Mouse (Mus musculus): Measurements from ENCODE around the gene Plin3. TPM values are rescaled to one million over a fixed set of nuclear protein-coding genes. Genes with fewer than 3 reads are reported as not detected.
A peak's percentile ranks its signal among the peaks of the same experiment; 100 is the strongest.

The Plin3 gene
- total and polyA plus RNA-seq, 2 experiments: 21.5 to 23.0 TPM

- peaks cover 13% of the 10 kb centered on the region for H3K4me1 ChIP-seq (ENCODE audit: control insufficient read depth, insufficient read depth, low read length)
Measured at GRCm38 (mm10) chr17:56324419-56324818, 31.7 kb upstream of the Plin3 start.

DNA sequence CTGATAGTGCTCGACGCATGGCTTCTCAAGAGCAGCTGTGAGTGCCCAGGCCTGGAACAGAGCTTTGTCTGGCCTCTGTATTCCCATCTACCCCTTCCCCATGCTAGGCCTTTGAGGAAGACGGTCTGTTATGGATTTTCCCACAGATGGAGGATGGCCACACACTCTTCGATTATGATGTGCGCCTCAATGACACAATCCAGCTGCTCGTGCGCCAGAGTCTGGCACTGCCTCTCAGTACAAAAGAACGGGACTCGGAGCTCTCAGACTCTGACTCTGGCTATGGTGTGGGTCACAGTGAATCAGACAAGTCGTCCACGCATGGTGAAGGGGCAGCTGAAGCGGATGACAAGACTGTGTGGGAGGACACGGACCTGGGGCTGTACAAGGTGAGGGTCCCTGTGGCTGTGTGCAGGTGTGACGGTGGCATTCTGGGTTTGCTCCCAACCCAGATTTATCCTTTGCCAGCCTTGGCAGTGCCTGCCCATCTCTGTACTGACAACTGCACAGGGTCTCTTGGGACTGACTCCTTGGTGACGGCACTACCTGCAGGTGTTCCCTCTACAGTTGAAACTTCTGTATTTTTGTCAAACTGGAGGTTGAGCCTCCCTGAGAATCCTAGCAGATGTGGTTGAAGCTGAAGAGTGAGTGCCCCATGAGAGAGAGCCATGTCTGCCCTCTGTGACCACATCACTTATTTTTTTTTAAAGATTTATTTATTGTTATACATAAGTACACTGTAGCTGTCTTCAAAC lies 16.7 kb upstream of the Plin3 start:
- Histone ChIP-seq H3K4me3 (ENCODE audit: insufficient read depth, low read depth, low read length) (no peak overlapping the region), H3K79me2 (ENCODE audit: control insufficient read depth, insufficient read depth, low read length) (no peaks in the 10 kb centered on the region), H3K36me3 (ENCODE audit: control insufficient read depth, insufficient read depth, low read length) (no peaks in the 10 kb centered on the region), H3K4me1 (ENCODE audit: control insufficient read depth, insufficient read depth, low read length) (0 out of 2 replicates have a peak, but pooled peaks cover 3% of the 10 kb centered on the region), H3K27me3 (ENCODE audit: control insufficient read depth, insufficient read depth, low read length) (no peaks in the 10 kb centered on the region), H3K27ac (replicated peaks; ENCODE audit: insufficient read depth, low read depth, low read length) (no peak overlapping the region), H3K9ac (ENCODE audit: low read depth, low read length) (no peak overlapping the region)
- 94% methylated on average over 15 of the region's 15 CpGs for WGBS
- TF ChIP-seq POLR2A (IDR thresholded peaks at IDR 0.05; ENCODE audit: extremely low read depth, insufficient read depth, low read length) (no peak), CTCF (IDR thresholded peaks at IDR 0.05; ENCODE audit: low read depth, low read length) (no peak)
- DNase-seq (ENCODE audit: extremely low read depth, low read depth, low spot score): no peak

More at GRCm38 (mm10) chr17:56324419-56324818, 31.7 kb upstream of the Plin3 start:
- TF ChIP-seq CTCF (IDR thresholded peaks at IDR 0.05; ENCODE audit: low read depth, low read length) (no peak), POLR2A (IDR thresholded peaks at IDR 0.05; ENCODE audit: extremely low read depth, insufficient read depth, low read length) (no peak)
- no peaks in the 10 kb centered on the region for H3K36me3 ChIP-seq (ENCODE audit: control insufficient read depth, insufficient read depth, low read length)
- H3K27me3 ChIP-seq (ENCODE audit: control insufficient read depth, insufficient read depth, low read length): no peaks in the 10 kb centered on the region
- no peak overlapping the region for H3K27ac ChIP-seq (replicated peaks; ENCODE audit: insufficient read depth, low read depth, low read length)
- WGBS: 87% methylated on average over 3 of the region's 3 CpGs
- no peak overlapping the region for H3K9ac ChIP-seq (ENCODE audit: low read depth, low read length)
- no peak overlapping the region for H3K4me3 ChIP-seq (ENCODE audit: insufficient read depth, low read depth, low read length)
- H3K79me2 ChIP-seq (ENCODE audit: control insufficient read depth, insufficient read depth, low read length): peaks cover 23% of the 10 kb centered on the region
- no peak for DNase-seq (ENCODE audit: extremely low read depth, low read depth, low spot score)

GRCm38 (mm10) chr17:56308088-56308487 lies 15.4 kb upstream of the Plin3 start:
- Histone ChIP-seq H3K9ac (ENCODE audit: low read depth, low read length) (no peak overlapping the region), H3K36me3 (ENCODE audit: control insufficient read depth, insufficient read depth, low read length) (no peaks in the 10 kb centered on the region), H3K4me1 (ENCODE audit: control insufficient read depth, insufficient read depth, low read length) (0 out of 2 replicates have a peak, but pooled peaks cover 6% of the 10 kb centered on the region), H3K27me3 (ENCODE audit: control insufficient read depth, insufficient read depth, low read length) (no peaks in the 10 kb centered on the region), H3K79me2 (ENCODE audit: control insufficient read depth, insufficient read depth, low read length) (no peaks in the 10 kb centered on the region), H3K4me3 (ENCODE audit: insufficient read depth, low read depth, low read length) (no peak overlapping the region), H3K27ac (replicated peaks; ENCODE audit: insufficient read depth, low read depth, low read length) (no peak overlapping the region)
- 96% methylated on average over 6 of the region's 6 CpGs for WGBS
- no peak for TF ChIP-seq POLR2A (IDR thresholded peaks at IDR 0.05; ENCODE audit: extremely low read depth, insufficient read depth, low read length)
- no peak for TF ChIP-seq CTCF (IDR thresholded peaks at IDR 0.05; ENCODE audit: low read depth, low read length)
- no peak for DNase-seq (ENCODE audit: extremely low read depth, low read depth, low spot score)

- H3K9ac ChIP-seq (ENCODE audit: low read depth, low read length): no peak overlapping the region
- no peaks in the 10 kb centered on the region for H3K27me3 ChIP-seq (ENCODE audit: control insufficient read depth, insufficient read depth, low read length)
- WGBS: 62% methylated on average over 8 of the region's 8 CpGs
- 0 out of 2 replicates have a peak, but pooled peaks cover 6% of the 10 kb centered on the region for H3K4me1 ChIP-seq (ENCODE audit: control insufficient read depth, insufficient read depth, low read length)
- H3K79me2 ChIP-seq (ENCODE audit: control insufficient read depth, insufficient read depth, low read length): no peaks in the 10 kb centered on the region
- H3K36me3 ChIP-seq (ENCODE audit: control insufficient read depth, insufficient read depth, low read length): no peaks in the 10 kb centered on the region
- H3K27ac ChIP-seq (replicated peaks; ENCODE audit: insufficient read depth, low read depth, low read length): no peak overlapping the region
- H3K4me3 ChIP-seq (ENCODE audit: insufficient read depth, low read depth, low read length): no peak overlapping the region
- DNase-seq (ENCODE audit: extremely low read depth, low read depth, low spot score): no peak
- no peak for TF ChIP-seq POLR2A (IDR thresholded peaks at IDR 0.05; ENCODE audit: extremely low read depth, insufficient read depth, low read length)
- TF ChIP-seq CTCF (IDR thresholded peaks at IDR 0.05; ENCODE audit: low read depth, low read length): peak; percentile 69
Measured at GRCm38 (mm10) chr17:56305826-56306225, 13.2 kb upstream of the Plin3 start.

DNA sequence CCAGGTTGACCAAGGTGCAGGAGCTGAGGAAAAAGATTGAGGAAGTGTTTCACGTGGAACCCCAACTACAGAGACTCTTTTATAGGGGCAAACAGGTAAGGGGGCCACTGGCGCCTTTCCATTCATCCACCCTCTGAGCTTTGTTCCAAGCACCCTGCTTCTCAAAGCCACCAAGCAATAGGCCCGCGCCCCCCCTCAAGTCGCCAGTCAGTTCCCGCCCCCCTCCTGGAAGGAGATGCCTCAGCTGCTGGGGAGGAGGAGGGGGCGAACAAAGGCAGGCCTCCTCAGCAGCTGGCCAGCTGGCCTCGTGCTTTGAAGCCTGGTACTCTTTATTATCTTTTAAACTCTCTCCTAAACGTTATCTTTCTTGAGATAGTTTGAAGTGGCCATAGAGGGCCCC lies 12.5 kb upstream of the Plin3 start:
- H3K36me3 ChIP-seq (ENCODE audit: control insufficient read depth, insufficient read depth, low read length): no peaks in the 10 kb centered on the region
- no peaks in the 10 kb centered on the region for H3K27me3 ChIP-seq (ENCODE audit: control insufficient read depth, insufficient read depth, low read length)
- no peak for DNase-seq (ENCODE audit: extremely low read depth, low read depth, low spot score)
- H3K79me2 ChIP-seq (ENCODE audit: control insufficient read depth, insufficient read depth, low read length): no peaks in the 10 kb centered on the region
- no peak overlapping the region for H3K4me3 ChIP-seq (ENCODE audit: insufficient read depth, low read depth, low read length)
- no peak overlapping the region for H3K9ac ChIP-seq (ENCODE audit: low read depth, low read length)
- H3K27ac ChIP-seq (replicated peaks; ENCODE audit: insufficient read depth, low read depth, low read length): no peak overlapping the region
- TF ChIP-seq CTCF (IDR thresholded peaks at IDR 0.05; ENCODE audit: low read depth, low read length) (no peak), POLR2A (IDR thresholded peaks at IDR 0.05; ENCODE audit: extremely low read depth, insufficient read depth, low read length) (no peak)
- 73% methylated on average over 9 of the region's 9 CpGs for WGBS
- 0 out of 2 replicates have a peak, but pooled peaks cover 6% of the 10 kb centered on the region for H3K4me1 ChIP-seq (ENCODE audit: control insufficient read depth, insufficient read depth, low read length)

- WGBS: 42% methylated on average over 11 of the region's 11 CpGs
- Histone ChIP-seq H3K4me1 (ENCODE audit: control insufficient read depth, insufficient read depth, low read length) (0 out of 2 replicates have a peak, but pooled peaks cover 6% of the 10 kb centered on the region), H3K79me2 (ENCODE audit: control insufficient read depth, insufficient read depth, low read length) (no peaks in the 10 kb centered on the region), H3K9ac (ENCODE audit: low read depth, low read length) (no peak overlapping the region), H3K36me3 (ENCODE audit: control insufficient read depth, insufficient read depth, low read length) (no peaks in the 10 kb centered on the region), H3K27ac (replicated peaks; ENCODE audit: insufficient read depth, low read depth, low read length) (no peak overlapping the region), H3K27me3 (ENCODE audit: control insufficient read depth, insufficient read depth, low read length) (no peaks in the 10 kb centered on the region), H3K4me3 (ENCODE audit: insufficient read depth, low read depth, low read length) (peak overlapping the region; percentile 56; the same call in 1 of the 2 replicates)
- TF ChIP-seq CTCF (IDR thresholded peaks at IDR 0.05; ENCODE audit: low read depth, low read length) (no peak), POLR2A (IDR thresholded peaks at IDR 0.05; ENCODE audit: extremely low read depth, insufficient read depth, low read length) (no peak)
- DNase-seq (ENCODE audit: extremely low read depth, low read depth, low spot score): no peak
Measured at GRCm38 (mm10) chr17:56304718-56305117, 12.0 kb upstream of the Plin3 start.
